Mouse (Mus musculus) forebrain, embryonic 12.5 days (tissue): ENCODE results near the gene Nrip2. TPM values are rescaled to one million over a fixed set of nuclear protein-coding genes. Genes with fewer than 3 reads are reported as not detected.

ENCODE experiments used
- ATAC-seq: fragments of 200-750 bp; cut with Nextera tagmentation; 2 replicates; pipeline ENCODE4 v1.8.0; 2017; ENCODE audit warnings: moderate TSS enrichment; ENCODE audit not compliant: low FRiP score
- H3K27ac ChIP-seq: fragments of 300-500 bp; sonication (generic); 2 replicates; pipeline ENCODE4 v1.5.1; 2016; ENCODE audit warnings: mild to moderate bottlenecking
- H3K27me3 ChIP-seq: fragments of 300-500 bp; sonication (generic); 2 replicates; pipeline ENCODE4 v1.6.1; 2016; ENCODE audit warnings: mild to moderate bottlenecking
- H3K36me3 ChIP-seq: fragments of 300-500 bp; sonication (generic); replicated peaks from 2 replicates; pipeline ENCODE4 v1.6.1; 2016; ENCODE audit warnings: mild to moderate bottlenecking
- H3K4me1 ChIP-seq: fragments of 300-500 bp; sonication (generic); 2 replicates; pipeline ENCODE4 v1.6.1; 2016
- H3K4me2 ChIP-seq: fragments of 300-500 bp; sonication (generic); 2 replicates; pipeline ENCODE4 v1.6.1; 2016; ENCODE audit warnings: mild to moderate bottlenecking, moderate library complexity
- H3K4me3 ChIP-seq: fragments of 300-500 bp; sonication (generic); replicated peaks from 2 replicates; pipeline ENCODE4 v1.5.1; 2016; ENCODE audit warnings: mild to moderate bottlenecking
- H3K9ac ChIP-seq: fragments of 300-500 bp; sonication (generic); 2 replicates; pipeline ENCODE4 v1.6.1; 2016; ENCODE audit warnings: mild to moderate bottlenecking
- H3K9me3 ChIP-seq: fragments of 300-500 bp; sonication (generic); 2 replicates; pipeline ENCODE4 v1.6.1; 2016
- WGBS: fragments of 180-500 bp; shearing (Covaris S2); methylation state at CpG from one replicate; pipeline ENCODE4 v1.1.7; 2016; 5-methylcytosine and 5-hydroxymethylcytosine counted together
- polyA plus RNA-seq: library from polyadenylated mRNA; unstranded; fragments of >200 nt; fragmentation: Nextera tagmentation; extraction: Ambion mirVana; gene quantifications from 2 replicates; pipeline ENCODE4 v1.2.1, GENCODE M21; 2016

Nrip2 gene
- polyA plus RNA-seq, 1 experiment from 2014 or later = 3.6 TPM

GRCm38 (mm10) chr6:128447063-128447462 lies 48.0 kb downstream of the Nrip2 start:
- ATAC-seq = no peak
- H3K27me3 ChIP-seq = no peaks in the 10 kb centered on the region
- WGBS = 95% methylated on average over 5 of the region's 5 CpGs
- H3K4me3 ChIP-seq = no peak overlapping the region
- no peaks in the 10 kb centered on the region for H3K36me3 ChIP-seq
- H3K4me2 ChIP-seq = no peak overlapping the region
- no peaks in the 10 kb centered on the region for H3K9me3 ChIP-seq
- H3K4me1 ChIP-seq = peaks cover 8% of the 10 kb centered on the region; the same call in 1 of the 2 replicates
- H3K27ac ChIP-seq = no peak overlapping the region
- H3K9ac ChIP-seq = no peak overlapping the region

DNA sequence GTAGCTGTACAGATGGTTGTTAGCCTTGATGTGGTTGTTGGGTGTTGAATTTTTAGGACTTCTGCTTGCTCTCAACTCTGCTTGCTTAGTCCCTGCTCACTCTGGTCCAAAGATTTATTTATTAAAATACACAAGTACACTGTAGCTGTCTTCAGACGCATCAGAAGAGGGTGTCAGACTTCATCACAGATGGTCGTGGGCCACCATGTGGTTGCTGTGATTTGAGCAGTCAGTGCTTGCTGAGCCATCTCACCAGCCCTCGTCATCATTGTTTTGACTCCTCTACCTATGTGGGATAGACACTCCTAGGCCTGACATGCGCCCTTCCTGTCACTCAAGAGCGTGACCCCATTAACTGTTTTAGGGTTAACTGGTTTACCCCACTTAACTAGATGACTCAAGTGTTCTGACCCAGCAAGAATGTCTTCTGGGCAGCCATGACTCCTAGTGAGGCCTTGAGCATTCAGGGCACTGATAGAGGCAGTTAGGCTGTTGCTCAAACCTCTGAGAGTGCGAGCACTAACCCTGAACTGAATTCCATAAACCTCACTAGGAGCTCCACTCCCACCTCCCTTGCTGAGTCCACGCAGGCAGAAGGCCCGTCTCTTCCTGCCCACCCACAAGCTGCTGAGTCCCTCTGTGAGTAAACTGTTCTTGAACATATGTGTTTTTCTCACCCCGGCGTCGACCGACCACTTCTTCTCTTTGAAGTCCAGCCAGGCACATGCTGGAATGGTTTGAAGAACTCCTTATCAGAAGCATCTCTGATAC lies 56.9 kb downstream of the Nrip2 start:
- H3K4me1 ChIP-seq = no peaks in the 10 kb centered on the region
- WGBS = 87% methylated on average over 12 of the region's 12 CpGs
- H3K27me3 ChIP-seq = no peaks in the 10 kb centered on the region
- H3K4me2 ChIP-seq = no peak overlapping the region
- no peak overlapping the region for H3K4me3 ChIP-seq
- H3K27ac ChIP-seq = no peak overlapping the region
- H3K36me3 ChIP-seq = no peaks in the 10 kb centered on the region
- H3K9ac ChIP-seq = no peak overlapping the region
- no peaks in the 10 kb centered on the region for H3K9me3 ChIP-seq
- ATAC-seq = no peak

GRCm38 (mm10) chr6:128457186-128457585 lies 58.1 kb downstream of the Nrip2 start:
- no peaks in the 10 kb centered on the region for H3K36me3 ChIP-seq
- H3K4me1 ChIP-seq = no peaks in the 10 kb centered on the region
- ATAC-seq = no peak
- H3K27ac ChIP-seq = no peak overlapping the region
- no peaks in the 10 kb centered on the region for H3K9me3 ChIP-seq
- no peaks in the 10 kb centered on the region for H3K27me3 ChIP-seq
- 86% methylated on average over 5 of the region's 5 CpGs for WGBS
- no peak overlapping the region for H3K9ac ChIP-seq
- H3K4me2 ChIP-seq = no peak overlapping the region
- no peak overlapping the region for H3K4me3 ChIP-seq

- H3K9me3 ChIP-seq = no peaks in the 10 kb centered on the region
- H3K4me1 ChIP-seq = no peaks in the 10 kb centered on the region
- no peak for ATAC-seq
- no peak overlapping the region for H3K4me3 ChIP-seq
- H3K9ac ChIP-seq = no peak overlapping the region
- no peaks in the 10 kb centered on the region for H3K27me3 ChIP-seq
- H3K36me3 ChIP-seq = no peaks in the 10 kb centered on the region
- WGBS = 39% methylated on average over 2 of the region's 2 CpGs
- no peak overlapping the region for H3K27ac ChIP-seq
- no peak overlapping the region for H3K4me2 ChIP-seq
Measured at GRCm38 (mm10) chr6:128460321-128460720, 61.2 kb downstream of the Nrip2 start.

- H3K36me3 ChIP-seq = no peaks in the 10 kb centered on the region
- no peak overlapping the region for H3K27ac ChIP-seq
- H3K9me3 ChIP-seq = no peaks in the 10 kb centered on the region
- no peak overlapping the region for H3K9ac ChIP-seq
- H3K27me3 ChIP-seq = no peaks in the 10 kb centered on the region
- 78% methylated on average over 14 of the region's 14 CpGs for WGBS
- ATAC-seq = no peak
- peaks cover 2% of the 10 kb centered on the region for H3K4me1 ChIP-seq
- H3K4me3 ChIP-seq = no peak overlapping the region
- no peak overlapping the region for H3K4me2 ChIP-seq
Measured at GRCm38 (mm10) chr6:128460729-128461503, 61.8 kb downstream of the Nrip2 start.

DNA sequence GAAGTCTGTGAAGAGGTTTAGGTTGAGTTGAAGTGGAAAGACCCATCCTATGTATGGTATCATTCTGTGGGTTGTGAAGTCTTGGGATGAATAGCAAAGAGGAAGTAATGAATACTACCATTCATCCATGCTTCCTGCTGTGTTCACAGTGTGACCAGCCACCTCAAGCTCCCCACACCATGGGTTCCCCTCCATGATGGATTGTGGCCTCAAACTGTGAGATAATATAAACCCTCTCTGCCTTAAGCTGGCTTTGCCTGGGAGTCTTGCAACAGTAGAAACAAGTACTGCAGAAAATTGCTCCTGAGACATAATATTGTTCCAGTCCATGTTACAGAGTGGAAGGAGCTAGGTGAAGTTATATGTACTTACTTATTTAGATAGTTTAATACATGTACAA lies 62.5 kb downstream of the Nrip2 start:
- Histone ChIP-seq H3K4me2 (no peak overlapping the region), H3K4me1 (peaks cover 8% of the 10 kb centered on the region), H3K36me3 (no peaks in the 10 kb centered on the region), H3K27me3 (no peaks in the 10 kb centered on the region), H3K9ac (no peak overlapping the region), H3K9me3 (no peaks in the 10 kb centered on the region), H3K27ac (no peak overlapping the region), H3K4me3 (no peak overlapping the region)
- ATAC-seq = no peak

- Histone ChIP-seq H3K27ac (no peak overlapping the region), H3K4me3 (no peak overlapping the region), H3K27me3 (no peaks in the 10 kb centered on the region; the same call in 1 of the 2 replicates), H3K9ac (no peak overlapping the region), H3K9me3 (no peaks in the 10 kb centered on the region), H3K36me3 (no peaks in the 10 kb centered on the region), H3K4me1 (peaks cover 8% of the 10 kb centered on the region), H3K4me2 (no peak overlapping the region)
- no peak for ATAC-seq
- WGBS = 79% methylated on average over 4 of the region's 4 CpGs
Measured at GRCm38 (mm10) chr6:128464996-128465395, 65.9 kb downstream of the Nrip2 start.

Other genes starting within 250 kb of the Nrip2 start
- 0.85 and 0.88 TPM in 2 replicates for gene Tead4, start 98.5 kb upstream of the Nrip2 start, polyA plus RNA-seq
- gene Tulp3, start 43.4 kb upstream of the Nrip2 start, polyA plus RNA-seq = 15.4 and 19.7 TPM in 2 replicates
- 178 and 183 TPM in 2 replicates for gene Rhno1, start 36.4 kb upstream of the Nrip2 start, polyA plus RNA-seq
- gene Foxm1, start 36.3 kb upstream of the Nrip2 start, polyA plus RNA-seq = 74.6 and 86.2 TPM in 2 replicates
- gene Tex52, start 23.8 kb upstream of the Nrip2 start, polyA plus RNA-seq = 0.88 and 1.0 TPM in 2 replicates
- not detected in 2 replicates for gene Gm44596, start 23.8 kb upstream of the Nrip2 start, polyA plus RNA-seq
- 34.7 and 37.2 TPM in 2 replicates for gene Itfg2, start 25.6 kb downstream of the Nrip2 start, polyA plus RNA-seq
- 525 and 564 TPM in 2 replicates for gene Fkbp4, start 39.4 kb downstream of the Nrip2 start, polyA plus RNA-seq
- 0.04 TPM in 1 of 2 replicates, not detected in the other for gene Pzp, start 127.4 kb downstream of the Nrip2 start, polyA plus RNA-seq
- gene A2ml1, start 182.3 kb downstream of the Nrip2 start, polyA plus RNA-seq = 0.57 and 1.2 TPM in 2 replicates
- gene Klrb1a, start 224.2 kb downstream of the Nrip2 start, polyA plus RNA-seq = not detected in 2 replicates